Mouse (Mus musculus) megakaryocyte, embryonic 14.5 days (primary cell): ENCODE data around the gene Elf5. TPM values are rescaled to one million over a fixed set of nuclear protein-coding genes. Genes with fewer than 3 reads are reported as not detected.

Source experiments
- H3K27me3 ChIP-seq: replicated peaks from 2 replicates; pipeline ENCODE3; 2012; ENCODE audit warnings: inconsistent platforms
- H3K36me3 ChIP-seq: replicated peaks from 2 replicates; pipeline ENCODE3; 2012; ENCODE audit warnings: low read length, inconsistent platforms, mixed read lengths
- H3K4me1 ChIP-seq: 2 replicates; pipeline ENCODE4 v1.6.1; 2012; ENCODE audit warnings: inconsistent platforms
- H3K4me3 ChIP-seq: replicated peaks from 2 replicates; pipeline ENCODE3; 2012; ENCODE audit warnings: moderate library complexity, mild to moderate bottlenecking, inconsistent platforms
- H3K9me3 ChIP-seq: 2 replicates; pipeline ENCODE4 v1.6.1; 2012; ENCODE audit warnings: inconsistent platforms
- FLI1 ChIP-seq: IDR thresholded peaks from 2 replicates; pipeline ENCODE4 v1.6.1; 2012; ENCODE audit warnings: low read length, inconsistent platforms, mixed read lengths
- GATA1 ChIP-seq: IDR thresholded peaks from 3 replicates; pipeline ENCODE4 v1.6.1; 2012; ENCODE audit warnings: mixed read lengths, low read length, inconsistent platforms, borderline replicate concordance
- polyA plus RNA-seq: library from polyadenylated mRNA; stranded (reverse); fragments of >175 nt; gene quantifications from 2 replicates; pipeline ENCODE4 v1.2.3, GENCODE M21; 2012; ENCODE audit warnings: low replicate concordance; ENCODE audit not compliant: insufficient read depth

The Elf5 gene
- polyA plus RNA-seq, 1 experiment = not detected

GRCm38 (mm10) chr2:103452550-103452949, 41.1 kb downstream of the Elf5 start:
- no peaks in the 10 kb centered on the region for H3K9me3 ChIP-seq
- H3K4me1 ChIP-seq = no peaks in the 10 kb centered on the region
- H3K27me3 ChIP-seq = peaks cover 6% of the 10 kb centered on the region
- peaks cover 59% of the 10 kb centered on the region for H3K36me3 ChIP-seq
- TF ChIP-seq FLI1 (no peak), GATA1 (no peak)
- no peak overlapping the region for H3K4me3 ChIP-seq

GRCm38 (mm10) chr2:103455748-103456147, 44.3 kb downstream of the Elf5 start:
- TF ChIP-seq GATA1 (no peak), FLI1 (no peak)
- Histone ChIP-seq H3K27me3 (no peaks in the 10 kb centered on the region), H3K4me3 (no peak overlapping the region), H3K36me3 (peaks cover 91% of the 10 kb centered on the region), H3K4me1 (no peaks in the 10 kb centered on the region), H3K9me3 (no peaks in the 10 kb centered on the region)

- Histone ChIP-seq H3K4me3 (no peak overlapping the region), H3K27me3 (no peaks in the 10 kb centered on the region), H3K4me1 (no peaks in the 10 kb centered on the region), H3K36me3 (peaks cover 98% of the 10 kb centered on the region), H3K9me3 (no peaks in the 10 kb centered on the region)
- TF ChIP-seq FLI1 = no peak
- TF ChIP-seq GATA1 = no peak
Observed at GRCm38 (mm10) chr2:103456646-103457045, 45.2 kb downstream of the Elf5 start.

- Histone ChIP-seq H3K36me3 (peaks cover 98% of the 10 kb centered on the region), H3K4me1 (no peaks in the 10 kb centered on the region)
- TF ChIP-seq GATA1 (no peak), FLI1 (no peak)
Observed at GRCm38 (mm10) chr2:103457048-103457447, 45.6 kb downstream of the Elf5 start.

GRCm38 (mm10) chr2:103457628-103458027, 46.1 kb downstream of the Elf5 start:
- TF ChIP-seq FLI1 = no peak
- no peak for TF ChIP-seq GATA1
- no peaks in the 10 kb centered on the region for H3K9me3 ChIP-seq

More at GRCm38 (mm10) chr2:103457048-103457447, 45.6 kb downstream of the Elf5 start:
- H3K27me3 ChIP-seq = no peaks in the 10 kb centered on the region
- H3K4me3 ChIP-seq = no peak overlapping the region
- no peaks in the 10 kb centered on the region for H3K9me3 ChIP-seq

GRCm38 (mm10) chr2:103459069-103459468, 47.6 kb downstream of the Elf5 start:
- H3K27me3 ChIP-seq = no peaks in the 10 kb centered on the region
- TF ChIP-seq GATA1 (no peak), FLI1 (no peak)
- H3K4me3 ChIP-seq = no peak overlapping the region
- H3K36me3 ChIP-seq = peaks cover 98% of the 10 kb centered on the region
- H3K4me1 ChIP-seq = no peaks in the 10 kb centered on the region
- no peaks in the 10 kb centered on the region for H3K9me3 ChIP-seq

More at GRCm38 (mm10) chr2:103457628-103458027, 46.1 kb downstream of the Elf5 start:
- no peaks in the 10 kb centered on the region for H3K4me1 ChIP-seq
- peaks cover 98% of the 10 kb centered on the region for H3K36me3 ChIP-seq
- no peak overlapping the region for H3K4me3 ChIP-seq
- H3K27me3 ChIP-seq = no peaks in the 10 kb centered on the region

GRCm38 (mm10) chr2:103461210-103461609, 49.7 kb downstream of the Elf5 start:
- Histone ChIP-seq H3K36me3 (peaks cover 97% of the 10 kb centered on the region), H3K4me3 (no peak overlapping the region), H3K4me1 (no peaks in the 10 kb centered on the region), H3K27me3 (no peaks in the 10 kb centered on the region), H3K9me3 (no peaks in the 10 kb centered on the region)
- no peak for TF ChIP-seq FLI1

- no peaks in the 10 kb centered on the region for H3K4me1 ChIP-seq
- no peaks in the 10 kb centered on the region for H3K27me3 ChIP-seq
- no peak overlapping the region for H3K4me3 ChIP-seq
- H3K9me3 ChIP-seq = no peaks in the 10 kb centered on the region
- peaks cover 97% of the 10 kb centered on the region for H3K36me3 ChIP-seq
- TF ChIP-seq GATA1 = no peak
- no peak for TF ChIP-seq FLI1
Observed at GRCm38 (mm10) chr2:103461743-103462142, 50.3 kb downstream of the Elf5 start.

GRCm38 (mm10) chr2:103462746-103463145, 51.3 kb downstream of the Elf5 start:
- H3K9me3 ChIP-seq = no peaks in the 10 kb centered on the region
- H3K4me1 ChIP-seq = no peaks in the 10 kb centered on the region
- no peak for TF ChIP-seq FLI1
- TF ChIP-seq GATA1 = no peak
- no peaks in the 10 kb centered on the region for H3K27me3 ChIP-seq
- peaks cover 99% of the 10 kb centered on the region for H3K36me3 ChIP-seq
- no peak overlapping the region for H3K4me3 ChIP-seq

GRCm38 (mm10) chr2:103464524-103464923, 53.0 kb downstream of the Elf5 start:
- H3K36me3 ChIP-seq = peaks cover 97% of the 10 kb centered on the region
- H3K4me3 ChIP-seq = no peak overlapping the region
- no peaks in the 10 kb centered on the region for H3K4me1 ChIP-seq
- no peaks in the 10 kb centered on the region for H3K9me3 ChIP-seq
- TF ChIP-seq FLI1 (no peak), GATA1 (no peak)
- H3K27me3 ChIP-seq = no peaks in the 10 kb centered on the region

- H3K9me3 ChIP-seq = no peaks in the 10 kb centered on the region
- no peaks in the 10 kb centered on the region for H3K27me3 ChIP-seq
- H3K36me3 ChIP-seq = peaks cover 97% of the 10 kb centered on the region
- H3K4me1 ChIP-seq = no peaks in the 10 kb centered on the region
- TF ChIP-seq GATA1 (no peak), FLI1 (no peak)
- H3K4me3 ChIP-seq = no peak overlapping the region
Observed at GRCm38 (mm10) chr2:103465429-103465828, 53.9 kb downstream of the Elf5 start.
